Mouse (Mus musculus) hindbrain, embryonic 11.5 days (tissue): Measurements from ENCODE around the gene Hoxd3. TPM values are rescaled to one million over a fixed set of nuclear protein-coding genes. Genes with fewer than 3 reads are reported as not detected.

ENCODE experiments used
- ATAC-seq: fragments of 200-750 bp; cut with Nextera tagmentation; 2 replicates; pipeline ENCODE4 v1.8.0; 2017; ENCODE audit warnings: mild to moderate bottlenecking, moderate TSS enrichment, moderate library complexity; ENCODE audit not compliant: low FRiP score
- DNase-seq: peaks from one replicate; pipeline ENCODE4 v3.0.0-alpha.2; 2015; ENCODE audit warnings: low spot score
- H3K27ac ChIP-seq: fragments of 300-500 bp; sonication (generic); 2 replicates; pipeline ENCODE4 v1.5.1; 2014; ENCODE audit warnings: mild to moderate bottlenecking, low read depth, low read length
- H3K27me3 ChIP-seq: fragments of 300-500 bp; sonication (generic); 2 replicates; pipeline ENCODE4 v1.6.1; 2014; ENCODE audit warnings: mild to moderate bottlenecking, low read length, moderate library complexity, mixed read lengths; ENCODE audit not compliant: control insufficient read depth, insufficient read depth
- H3K36me3 ChIP-seq: fragments of 300-500 bp; sonication (generic); 2 replicates; pipeline ENCODE4 v1.6.1; 2014; ENCODE audit warnings: mild to moderate bottlenecking, low read length, moderate library complexity, mixed read lengths; ENCODE audit not compliant: control insufficient read depth, insufficient read depth
- H3K4me1 ChIP-seq: fragments of 300-500 bp; sonication (generic); replicated peaks from 2 replicates; pipeline ENCODE4 v1.6.1; 2014; ENCODE audit warnings: low read length, mixed read lengths; ENCODE audit not compliant: control insufficient read depth, insufficient read depth
- H3K4me2 ChIP-seq: fragments of 300-500 bp; sonication (generic); replicated peaks from 2 replicates; pipeline ENCODE4 v1.6.1; 2014; ENCODE audit warnings: mild to moderate bottlenecking, low read depth, low read length
- H3K4me3 ChIP-seq: fragments of 300-500 bp; sonication (generic); 2 replicates; pipeline ENCODE4 v1.5.1; 2014; ENCODE audit warnings: low read depth, low read length
- H3K9ac ChIP-seq: fragments of 300-500 bp; sonication (generic); 2 replicates; pipeline ENCODE4 v1.6.1; 2014; ENCODE audit warnings: low read depth, low read length
- H3K9me3 ChIP-seq: fragments of 300-500 bp; sonication (generic); 2 replicates; pipeline ENCODE4 v1.6.1; 2016; ENCODE audit warnings: low read length; ENCODE audit not compliant: control insufficient read depth
- WGBS: fragments of 180-500 bp; shearing (Covaris S2); extraction: QIAGEN DNeasy Blood & Tissue Kit; methylation state at CpG from one replicate; pipeline ENCODE4 v1.1.7; 2014; 5-methylcytosine and 5-hydroxymethylcytosine counted together
- polyA plus RNA-seq: library from polyadenylated mRNA; unstranded; fragments of >200 nt; fragmentation: Nextera tagmentation; extraction: Ambion mirVana; gene quantifications from 2 replicates; pipeline ENCODE4 v1.2.1, GENCODE M21; 2014

Hoxd3 gene
- polyA plus RNA-seq, 1 experiment from 2014 or later, result 58.0 TPM

DNA sequence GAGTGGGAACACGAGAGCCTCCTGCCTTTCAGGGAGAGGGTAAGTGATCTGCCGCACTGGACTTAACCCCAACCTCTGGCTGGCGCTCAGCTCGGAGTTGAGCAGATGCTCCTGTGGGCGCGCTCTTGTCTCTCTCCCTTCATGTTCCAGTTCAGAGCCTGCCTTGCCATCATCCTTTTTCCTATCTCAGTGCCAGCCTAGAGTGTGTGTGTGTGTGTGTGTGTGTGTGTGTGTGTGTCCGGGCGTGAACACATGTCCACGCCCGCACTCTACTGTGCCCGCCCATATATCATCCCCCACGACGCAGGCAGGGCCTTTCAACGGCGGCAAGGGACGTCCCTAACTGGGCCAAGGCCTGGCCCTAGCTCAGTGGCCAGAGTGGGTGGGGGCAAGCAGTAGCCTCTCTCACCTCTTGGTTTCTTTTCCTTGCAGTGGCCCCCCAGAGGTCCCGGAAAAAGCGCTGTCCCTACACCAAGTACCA is 28.2 kb upstream of the Hoxd3 start:
- no peak overlapping the region for H3K4me2 ChIP-seq
- H3K36me3 ChIP-seq, result no peaks in the 10 kb centered on the region
- peaks cover 91% of the 10 kb centered on the region for H3K27me3 ChIP-seq
- H3K4me3 ChIP-seq, result no peak overlapping the region
- H3K27ac ChIP-seq, result no peak overlapping the region
- H3K9me3 ChIP-seq, result no peaks in the 10 kb centered on the region
- no peak for DNase-seq
- under 1% methylated on average over 18 of the region's 18 CpGs for WGBS
- no peak for ATAC-seq
- no peak overlapping the region for H3K9ac ChIP-seq
- H3K4me1 ChIP-seq, result peaks cover 8% of the 10 kb centered on the region

DNA sequence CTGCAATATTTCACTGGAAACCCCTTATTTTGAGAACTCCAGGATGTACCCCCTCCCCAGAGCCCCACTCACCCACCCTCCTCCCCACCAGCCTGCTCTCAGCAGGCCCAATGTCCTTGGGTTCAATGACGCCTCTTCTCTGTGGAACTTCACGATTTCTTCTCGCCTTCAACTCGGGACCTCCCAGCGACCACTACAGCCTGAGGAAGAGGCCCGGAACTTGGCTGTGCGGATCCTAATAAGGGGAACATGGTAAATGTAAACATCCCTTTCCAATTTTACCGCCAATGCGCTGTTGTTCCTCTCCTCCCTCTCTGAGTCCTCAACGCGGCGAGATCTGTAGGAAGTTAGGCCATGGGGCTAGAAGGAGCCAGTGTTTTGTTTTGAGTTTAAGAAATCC is 27.6 kb upstream of the Hoxd3 start:
- DNase-seq (no peak), ATAC-seq (no peak)
- Histone ChIP-seq H3K9me3 (no peaks in the 10 kb centered on the region), H3K4me1 (peaks cover 8% of the 10 kb centered on the region), H3K27ac (no peak overlapping the region), H3K27me3 (peaks cover 90% of the 10 kb centered on the region), H3K4me3 (no peak overlapping the region), H3K9ac (no peak overlapping the region), H3K4me2 (no peak overlapping the region), H3K36me3 (no peaks in the 10 kb centered on the region)
- 2% methylated on average over 12 of the region's 12 CpGs for WGBS

DNA sequence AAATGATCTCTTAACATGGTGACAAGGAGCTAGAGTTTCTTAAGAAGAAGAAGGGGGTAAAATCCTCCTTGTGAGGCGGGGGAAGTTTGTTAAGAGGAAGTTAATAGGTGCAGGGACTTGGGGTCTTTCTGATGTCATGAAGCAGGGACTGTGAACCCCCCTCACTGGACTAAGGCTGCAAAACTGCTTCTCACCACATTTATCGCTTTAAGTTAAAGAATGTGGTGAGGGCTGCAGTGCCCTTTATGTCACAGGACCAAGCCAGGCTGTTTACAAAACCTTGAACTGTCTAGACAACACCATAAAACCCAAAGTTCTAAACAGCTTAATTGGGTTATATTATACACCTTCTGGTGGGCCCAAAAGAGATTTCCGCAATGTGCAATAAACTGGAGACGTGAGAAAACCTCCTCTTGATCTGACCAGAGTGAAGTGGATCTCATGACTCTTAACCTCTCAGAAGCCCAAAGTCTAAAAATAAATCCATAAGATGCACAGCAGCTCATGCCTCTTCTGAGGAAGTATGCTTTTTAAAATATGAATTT is 26.6 kb upstream of the Hoxd3 start:
- Histone ChIP-seq H3K27me3 (peaks cover 92% of the 10 kb centered on the region), H3K9ac (no peak overlapping the region), H3K36me3 (no peaks in the 10 kb centered on the region), H3K27ac (no peak overlapping the region), H3K4me2 (no peak overlapping the region), H3K4me3 (no peak overlapping the region), H3K4me1 (peaks cover 8% of the 10 kb centered on the region), H3K9me3 (no peaks in the 10 kb centered on the region)
- no peak for ATAC-seq
- 12% methylated on average over 4 of the region's 4 CpGs for WGBS
- no peak for DNase-seq

DNA sequence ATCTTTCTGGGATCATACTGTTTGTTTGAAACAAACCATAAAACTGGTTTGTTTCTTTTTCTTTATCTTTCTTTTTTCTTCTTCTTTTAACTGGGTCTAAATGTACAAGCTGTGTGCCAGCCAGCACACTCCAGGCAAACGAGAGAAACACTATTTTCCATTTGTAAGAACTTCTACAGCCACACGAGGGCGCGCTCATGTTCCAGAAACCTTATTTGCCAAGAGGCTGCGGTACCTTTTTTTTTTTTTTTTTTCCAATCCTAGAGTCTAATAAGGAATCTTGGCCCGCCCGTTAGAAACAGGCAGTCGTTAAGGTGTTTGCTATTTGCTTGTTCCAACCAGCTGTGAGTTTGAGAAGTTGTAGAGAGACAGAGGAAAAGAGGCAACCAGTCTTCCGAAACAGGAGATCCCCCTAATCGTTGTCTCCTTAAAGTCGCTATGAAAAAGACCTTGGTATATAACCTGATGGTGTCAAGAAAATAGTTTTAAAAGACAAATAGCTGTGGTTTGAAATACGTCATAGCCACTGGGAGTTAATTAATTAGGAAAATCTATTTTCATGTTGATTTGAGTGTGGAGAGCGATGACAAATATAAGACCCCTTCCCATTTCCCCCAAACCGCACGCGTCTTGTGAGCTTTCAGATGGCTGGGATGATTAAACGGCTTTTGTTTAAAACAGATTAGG is 25.3 kb upstream of the Hoxd3 start:
- Histone ChIP-seq H3K36me3 (no peaks in the 10 kb centered on the region), H3K9me3 (no peaks in the 10 kb centered on the region), H3K4me3 (no peak overlapping the region), H3K4me2 (no peak overlapping the region), H3K27ac (no peak overlapping the region), H3K4me1 (peaks cover 8% of the 10 kb centered on the region), H3K27me3 (peaks cover 86% of the 10 kb centered on the region), H3K9ac (no peak overlapping the region)
- peak; percentile 86 for DNase-seq
- no peak for ATAC-seq
- WGBS, result 4% methylated on average over 17 of the region's 17 CpGs

DNA sequence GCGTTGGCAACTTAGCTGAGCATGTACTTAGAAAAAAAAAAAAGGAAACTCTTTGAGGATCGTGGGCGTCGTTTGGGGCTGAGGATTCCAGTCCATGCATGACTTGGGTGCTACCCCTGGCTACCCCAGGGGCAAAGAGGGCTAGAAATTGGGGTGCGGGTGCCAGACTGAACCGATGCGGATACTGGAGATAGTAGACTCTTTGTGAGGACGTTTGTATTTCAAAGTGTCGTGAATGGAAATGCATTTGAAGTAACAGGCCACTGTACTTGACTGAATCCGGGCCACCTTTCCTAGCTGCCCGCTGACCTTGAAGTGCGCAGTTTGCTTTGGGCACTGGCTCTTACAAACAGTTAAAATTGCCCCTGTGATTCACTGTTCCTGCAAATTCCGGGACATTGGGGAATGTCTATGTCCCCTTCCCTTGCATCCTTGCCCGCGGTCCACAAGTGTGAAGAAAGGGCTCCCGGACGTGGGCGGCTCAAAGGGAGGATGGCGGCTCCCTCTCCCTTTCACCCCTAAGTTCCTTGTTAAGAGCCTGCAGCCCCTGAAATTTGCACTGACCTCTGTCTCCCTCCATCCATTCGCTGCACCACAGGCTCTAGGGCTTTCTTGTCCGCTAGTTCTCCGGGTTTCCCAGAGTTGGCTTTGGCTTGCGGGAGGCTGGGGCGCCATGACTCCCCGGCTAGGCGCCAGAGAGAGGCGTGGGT is 24.6 kb upstream of the Hoxd3 start:
- peaks cover 86% of the 10 kb centered on the region for H3K27me3 ChIP-seq
- H3K9ac ChIP-seq, result no peak overlapping the region
- H3K27ac ChIP-seq, result no peak overlapping the region
- H3K4me2 ChIP-seq, result no peak overlapping the region
- H3K36me3 ChIP-seq, result no peaks in the 10 kb centered on the region
- H3K9me3 ChIP-seq, result no peaks in the 10 kb centered on the region
- H3K4me1 ChIP-seq, result peaks cover 11% of the 10 kb centered on the region
- H3K4me3 ChIP-seq, result no peak overlapping the region
- WGBS, result 1% methylated on average over 27 of the region's 27 CpGs
- no peak for DNase-seq
- ATAC-seq, result no peak

DNA sequence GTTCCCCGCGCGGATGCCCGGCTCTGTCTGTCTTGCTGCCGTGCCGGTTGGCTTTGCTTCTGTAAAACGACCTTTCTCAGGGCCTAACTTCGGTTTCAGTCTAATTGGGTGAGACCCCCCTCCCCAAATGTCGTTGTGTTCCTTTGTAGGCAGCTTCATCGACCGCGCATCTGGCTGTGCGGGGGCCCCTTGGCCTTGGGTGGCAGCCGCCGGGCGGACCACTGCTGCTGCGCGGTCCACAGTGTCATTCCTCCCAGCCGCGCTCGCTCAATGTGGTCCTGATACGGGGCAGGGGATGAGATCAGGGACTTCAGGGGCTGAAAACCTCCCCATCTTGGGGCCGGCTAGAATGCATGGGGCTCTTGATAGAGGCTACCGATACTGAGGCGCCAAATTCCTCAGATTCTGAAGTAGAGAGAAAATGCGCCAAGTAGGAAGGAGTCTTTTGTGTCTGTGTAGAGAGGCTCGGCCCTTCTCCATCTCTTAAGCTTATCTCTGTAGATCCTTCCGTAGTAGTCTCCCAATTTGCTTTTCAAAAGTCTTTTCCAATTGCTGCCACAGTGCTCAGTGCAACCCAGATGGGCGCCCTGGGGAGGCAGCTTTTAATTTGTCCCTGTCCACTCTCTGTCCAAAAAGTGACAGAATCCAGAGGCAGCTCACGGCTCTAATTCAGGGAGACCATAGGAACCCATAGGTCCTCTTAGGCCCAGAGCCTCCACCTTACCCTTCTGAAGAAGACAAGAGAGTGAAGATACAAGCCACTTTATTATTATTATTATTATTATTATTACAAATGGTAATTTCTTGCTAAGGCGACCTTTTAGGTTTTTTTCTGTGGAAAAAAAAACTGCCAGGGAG is 23.8 kb upstream of the Hoxd3 start:
- Histone ChIP-seq H3K4me1 (peaks cover 6% of the 10 kb centered on the region), H3K9me3 (no peaks in the 10 kb centered on the region), H3K4me3 (no peak overlapping the region), H3K9ac (no peak overlapping the region), H3K27ac (no peak overlapping the region), H3K36me3 (no peaks in the 10 kb centered on the region), H3K4me2 (no peak overlapping the region), H3K27me3 (peaks cover 86% of the 10 kb centered on the region)
- no peak for ATAC-seq
- under 1% methylated on average over 31 of the region's 31 CpGs for WGBS
- no peak for DNase-seq

DNA sequence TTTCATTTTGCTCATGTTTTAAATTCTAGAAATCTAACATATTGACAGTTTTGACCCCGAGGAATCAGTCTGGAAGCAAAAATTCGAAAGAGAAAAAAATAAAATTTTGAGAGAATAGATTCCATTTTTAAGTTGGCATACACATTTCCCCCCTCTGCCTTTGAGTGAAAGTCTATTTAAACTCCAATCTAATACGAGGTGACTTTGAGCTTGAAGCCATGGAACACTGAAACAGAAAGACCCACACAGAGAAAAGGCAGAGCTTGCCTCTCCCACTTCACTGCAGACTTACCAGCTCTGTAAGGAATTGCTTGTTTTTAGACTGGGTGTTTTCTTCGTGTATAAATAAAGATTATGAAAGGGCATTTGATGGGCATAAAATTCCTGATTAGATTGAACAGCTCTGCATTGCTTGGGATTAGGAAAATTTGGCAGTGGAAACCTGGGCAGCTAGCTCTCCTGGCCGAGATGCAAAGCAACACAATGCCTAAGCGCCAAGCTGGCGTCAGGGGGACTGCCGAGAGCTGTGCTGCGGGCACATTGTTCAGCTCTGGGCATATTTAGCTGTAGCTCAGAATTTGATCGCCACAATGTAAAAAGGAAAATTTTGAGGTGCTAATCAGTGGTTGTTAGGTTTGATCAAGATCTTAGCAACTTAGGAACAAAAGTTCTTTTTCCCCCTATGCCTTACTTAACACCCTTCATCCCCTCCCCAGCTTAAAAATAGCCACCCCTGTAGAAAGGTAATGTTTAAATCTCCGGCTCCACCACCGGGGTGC is 22.7 kb upstream of the Hoxd3 start:
- no peak for DNase-seq
- H3K4me2 ChIP-seq, result no peak overlapping the region
- H3K27me3 ChIP-seq, result peaks cover 86% of the 10 kb centered on the region
- WGBS, result 3% methylated on average over 12 of the region's 12 CpGs
- no peak for ATAC-seq
- no peak overlapping the region for H3K27ac ChIP-seq
- H3K36me3 ChIP-seq, result no peaks in the 10 kb centered on the region
- no peak overlapping the region for H3K9ac ChIP-seq
- 0 out of 2 replicates have a peak, but pooled peaks cover 4% of the 10 kb centered on the region for H3K4me1 ChIP-seq
- H3K9me3 ChIP-seq, result no peaks in the 10 kb centered on the region
- no peak overlapping the region for H3K4me3 ChIP-seq
